Mouse (Mus musculus) midbrain, embryonic 11.5 days (tissue): ENCODE measurements around the gene Ang. TPM values are rescaled to one million over a fixed set of nuclear protein-coding genes. Genes with fewer than 3 reads are reported as not detected.

Source experiments
- ATAC-seq: fragments of 200-750 bp; cut with Nextera tagmentation; 2 replicates; pipeline ENCODE4 v1.8.0; 2017; ENCODE audit warnings: moderate TSS enrichment, moderate library complexity; ENCODE audit not compliant: low FRiP score
- DNase-seq: peaks from one replicate; pipeline ENCODE4 v3.0.0; 2015; ENCODE audit warnings: low spot score; ENCODE audit errors: missing footprints
- H3K27ac ChIP-seq: fragments of 300-500 bp; sonication (generic); 2 replicates; pipeline ENCODE4 v1.5.1; 2014; ENCODE audit warnings: low read depth, low read length
- H3K27me3 ChIP-seq: fragments of 300-500 bp; sonication (generic); 2 replicates; pipeline ENCODE4 v1.6.1; 2014; ENCODE audit warnings: mild to moderate bottlenecking, low read length, moderate library complexity, mixed read lengths; ENCODE audit not compliant: control insufficient read depth, insufficient read depth
- H3K36me3 ChIP-seq: fragments of 300-500 bp; sonication (generic); 2 replicates; pipeline ENCODE4 v1.6.1; 2014; ENCODE audit warnings: mild to moderate bottlenecking, low read length, moderate library complexity, mixed read lengths; ENCODE audit not compliant: control insufficient read depth, insufficient read depth
- H3K4me1 ChIP-seq: fragments of 300-500 bp; sonication (generic); 2 replicates; pipeline ENCODE4 v1.6.1; 2014; ENCODE audit warnings: low read length; ENCODE audit not compliant: control insufficient read depth, insufficient read depth
- H3K4me2 ChIP-seq: fragments of 300-500 bp; sonication (generic); 2 replicates; pipeline ENCODE4 v1.6.1; 2014; ENCODE audit warnings: mild to moderate bottlenecking, moderate library complexity
- H3K4me3 ChIP-seq: fragments of 300-500 bp; sonication (generic); 2 replicates; pipeline ENCODE4 v1.5.1; 2014; ENCODE audit warnings: low read depth, low read length
- H3K9ac ChIP-seq: fragments of 300-500 bp; sonication (generic); 2 replicates; pipeline ENCODE4 v1.6.1; 2014; ENCODE audit warnings: low read length
- H3K9me3 ChIP-seq: fragments of 300-500 bp; sonication (generic); 2 replicates; pipeline ENCODE4 v1.6.1; 2016; ENCODE audit warnings: low read length; ENCODE audit not compliant: control insufficient read depth
- WGBS: fragments of 180-500 bp; shearing (Covaris S2); extraction: QIAGEN DNeasy Blood & Tissue Kit; methylation state at CpG from one replicate; pipeline ENCODE4 v1.1.7; 2014; 5-methylcytosine and 5-hydroxymethylcytosine counted together
- polyA plus RNA-seq: library from polyadenylated mRNA; unstranded; fragments of >200 nt; fragmentation: Nextera tagmentation; extraction: Ambion mirVana; gene quantifications from 2 replicates; pipeline ENCODE4 v1.2.1, GENCODE M21; 2014

Ang gene
- polyA plus RNA-seq, 1 experiment from 2014 or later = 2.4 TPM

DNA sequence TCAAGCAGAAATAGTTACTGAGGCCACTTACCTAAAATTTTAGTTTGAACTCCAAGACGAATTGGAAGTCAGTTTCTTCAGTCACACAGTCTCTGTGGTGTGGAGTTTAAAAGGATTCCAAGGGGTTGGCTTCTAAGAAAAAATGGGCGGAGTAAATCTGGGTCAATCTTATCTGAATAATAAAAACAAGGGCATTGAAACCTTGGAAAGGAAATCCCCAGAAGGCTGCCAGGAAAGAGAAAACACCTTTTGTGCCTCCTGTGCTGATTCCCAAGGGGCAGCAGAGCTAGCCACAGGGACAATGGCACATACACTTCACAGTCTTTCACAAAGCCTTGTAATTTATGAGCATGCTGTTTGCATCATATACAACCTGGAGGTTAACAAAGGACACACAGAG is 55.7 kb downstream of the Ang start, which contains the start of gene Rnase1:
Gene Rnase1 (minus strand): TSS at position 101 of the 400 bp plus-strand sequence.
- Histone ChIP-seq H3K4me2 (no peak within 1 kb of the TSS), H3K9ac (no peak within 1 kb of the TSS), H3K4me3 (no peak within 1 kb of the TSS), H3K27ac (no peak within 1 kb of the TSS), H3K9me3 (no peaks in the 10 kb centered on the region), H3K4me1 (peaks cover 2% of the 10 kb centered on the region; the same call in 1 of the 2 replicates), H3K27me3 (no peaks in the 10 kb centered on the region), H3K36me3 (no peaks in the 10 kb centered on the region)
- 43% methylated on average over 2 of the region's 2 CpGs for WGBS
- DNase-seq (no peak), ATAC-seq (no peak)

DNA sequence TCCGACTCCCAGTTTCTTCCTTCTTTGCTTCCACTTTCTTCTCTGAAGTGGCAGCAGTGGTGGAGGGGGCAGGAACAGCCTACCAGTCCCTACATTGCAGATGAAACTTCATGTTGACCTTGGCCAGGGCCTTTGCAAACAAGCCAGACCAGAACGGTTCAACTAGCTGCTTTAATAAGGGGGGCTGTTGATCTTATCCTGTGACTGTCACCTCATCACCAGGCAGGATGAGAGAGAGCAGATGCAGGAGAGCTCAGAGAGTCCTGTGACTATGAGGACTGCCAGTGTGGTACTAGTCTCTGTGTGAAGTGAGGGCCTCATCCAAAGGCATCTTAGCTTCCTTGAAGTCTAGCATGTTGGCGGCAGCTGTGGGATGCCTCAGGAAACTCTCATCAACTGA is 57.1 kb downstream of the Ang start:
- DNase-seq (no peak), ATAC-seq (no peak)
- Histone ChIP-seq H3K27ac (no peak overlapping the region), H3K4me2 (no peak overlapping the region), H3K9ac (no peak overlapping the region), H3K4me3 (no peak overlapping the region), H3K27me3 (no peaks in the 10 kb centered on the region), H3K4me1 (peaks cover 2% of the 10 kb centered on the region; the same call in 1 of the 2 replicates), H3K36me3 (no peaks in the 10 kb centered on the region), H3K9me3 (no peaks in the 10 kb centered on the region)
- 83% methylated on average over 3 of the region's 3 CpGs for WGBS

DNA sequence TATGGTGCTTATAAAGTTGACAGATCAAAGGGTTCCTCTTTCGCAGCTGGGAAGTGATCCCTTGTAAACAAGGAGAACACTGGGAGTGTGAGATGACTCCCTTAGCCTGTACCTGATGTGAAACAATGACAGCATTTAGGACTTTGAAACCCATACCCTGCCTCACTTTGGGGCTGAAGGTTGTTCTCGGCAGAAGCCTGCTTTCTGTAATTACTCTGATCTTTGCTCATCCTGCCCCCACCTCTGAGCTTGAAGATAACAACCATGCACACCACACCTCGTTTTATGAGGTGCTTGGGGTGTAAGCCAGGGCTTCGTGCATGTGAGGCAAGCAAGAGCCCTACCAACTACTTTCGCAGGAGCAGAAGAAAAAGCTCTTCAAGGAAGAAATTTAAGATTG is 58.2 kb downstream of the Ang start:
- Histone ChIP-seq H3K36me3 (no peaks in the 10 kb centered on the region), H3K27me3 (no peaks in the 10 kb centered on the region), H3K9me3 (no peaks in the 10 kb centered on the region), H3K9ac (no peak overlapping the region), H3K4me3 (no peak overlapping the region), H3K27ac (no peak overlapping the region), H3K4me1 (peaks cover 2% of the 10 kb centered on the region; the same call in 1 of the 2 replicates), H3K4me2 (no peak overlapping the region)
- DNase-seq (no peak), ATAC-seq (no peak)
- 77% methylated on average over 5 of the region's 5 CpGs for WGBS

DNA sequence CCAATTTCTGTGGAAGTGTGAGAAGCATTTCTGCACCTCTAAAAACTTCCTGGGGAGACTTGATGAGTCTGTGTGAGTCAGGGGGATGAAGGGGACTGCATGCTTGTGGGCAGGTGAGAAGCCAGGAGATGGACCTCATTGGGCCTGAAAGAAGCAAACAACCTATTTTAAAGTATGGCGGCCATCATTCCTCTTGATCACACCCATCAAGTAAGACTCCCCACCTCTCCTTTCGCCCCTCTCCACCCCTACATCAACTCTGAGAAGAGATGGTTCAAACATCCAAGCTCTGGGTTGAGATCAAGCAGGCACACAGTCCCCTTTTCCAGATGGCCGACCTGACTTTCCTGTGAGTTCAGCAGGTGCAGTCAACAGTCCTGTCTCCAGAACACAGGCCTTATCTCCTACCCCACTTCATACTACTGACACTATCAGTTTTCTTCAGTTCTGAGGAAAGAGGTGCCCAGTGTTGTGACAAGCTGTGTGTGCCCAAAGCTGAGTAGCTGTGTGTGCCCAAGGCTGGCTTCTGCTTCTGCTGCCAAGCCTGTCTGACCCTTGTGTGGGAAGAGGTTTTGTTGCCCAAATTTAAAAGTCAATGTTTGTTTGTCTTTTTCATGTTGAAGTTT is 59.4 kb downstream of the Ang start:
- Histone ChIP-seq H3K4me3 (no peak overlapping the region), H3K4me2 (no peak overlapping the region), H3K9ac (no peak overlapping the region), H3K36me3 (no peaks in the 10 kb centered on the region), H3K9me3 (no peaks in the 10 kb centered on the region), H3K4me1 (peaks cover 2% of the 10 kb centered on the region; the same call in 1 of the 2 replicates), H3K27me3 (no peaks in the 10 kb centered on the region), H3K27ac (no peak overlapping the region)
- WGBS = 86% methylated on average over 3 of the region's 3 CpGs
- DNase-seq (no peak), ATAC-seq (no peak)

Other genes starting within 250 kb of the Ang start
- 4.9 and 5.5 TPM in 2 replicates for gene Tep1, start 220.6 kb upstream of the Ang start, polyA plus RNA-seq
- gene Klhl33, start 193.6 kb upstream of the Ang start, polyA plus RNA-seq = 0.15 and 0.25 TPM in 2 replicates
- gene Osgep, start 166.3 kb upstream of the Ang start, polyA plus RNA-seq = 157 and 165 TPM in 2 replicates
- gene Apex1, start 166.2 kb upstream of the Ang start, polyA plus RNA-seq = 401 and 413 TPM in 2 replicates
- gene Pip4p1, start 160.3 kb upstream of the Ang start, polyA plus RNA-seq = 48.4 and 59.0 TPM in 2 replicates
- 73.6 and 76.3 TPM in 2 replicates for gene Pnp, start 160.1 kb upstream of the Ang start, polyA plus RNA-seq
- not detected in 2 replicates for gene Gm49342, start 146.6 kb upstream of the Ang start, polyA plus RNA-seq
- gene Pnp2, start 135.2 kb upstream of the Ang start, polyA plus RNA-seq = 0.55 and 0.57 TPM in 2 replicates
- gene Rnase10, start 83.4 kb upstream of the Ang start, polyA plus RNA-seq = not detected in 2 replicates
- gene Rnase9, start 49.3 kb upstream of the Ang start, polyA plus RNA-seq = not detected in 2 replicates
- not detected in 2 replicates for gene Rnase11, start 41.0 kb upstream of the Ang start, polyA plus RNA-seq
- not detected in 2 replicates for gene Rnase12, start 33.5 kb upstream of the Ang start, polyA plus RNA-seq
- not detected in 2 replicates for gene Olfr750, start 16.7 kb upstream of the Ang start, polyA plus RNA-seq
- 12.3 and 14.9 TPM in 2 replicates for gene Rnase4, start 73 bp upstream of the Ang start, polyA plus RNA-seq
- gene Eddm3b, start 23.3 kb downstream of the Ang start, polyA plus RNA-seq = not detected in 2 replicates
- gene Rnase6, start 32.8 kb downstream of the Ang start, polyA plus RNA-seq = 0.12 TPM in 1 of 2 replicates, not detected in the other
- gene Rnase1, start 55.6 kb downstream of the Ang start, polyA plus RNA-seq = not detected in 2 replicates
- gene Rnase2b, start 71.1 kb downstream of the Ang start, polyA plus RNA-seq = not detected in 2 replicates
- gene Ang2, start 108.0 kb downstream of the Ang start, polyA plus RNA-seq = not detected in 2 replicates
- gene Ear14, start 112.2 kb downstream of the Ang start, polyA plus RNA-seq = not detected in 2 replicates
- gene Rnase2a, start 165.0 kb downstream of the Ang start, polyA plus RNA-seq = not detected in 2 replicates